Mouse (Mus musculus) kidney, adult 2 months (tissue): ENCODE data around the gene Fbln7. TPM values are rescaled to one million over a fixed set of nuclear protein-coding genes. Genes with fewer than 3 reads are reported as not detected.

ENCODE experiments used
- DNase-seq: peaks from one replicate; pipeline ENCODE4 v3.0.0; 2021
- H3K27ac ChIP-seq: fragments of 200-500 bp; 2 replicates; pipeline ENCODE4 v1.5.1; 2012; ENCODE audit warnings: low read depth, low read length, control low read depth, inconsistent platforms; ENCODE audit not compliant: insufficient read depth
- H3K27me3 ChIP-seq: fragments of 200-500 bp; replicated peaks from 2 replicates; pipeline ENCODE4 v1.6.1; 2012; ENCODE audit warnings: mild to moderate bottlenecking, moderate library complexity, low read length, inconsistent platforms; ENCODE audit not compliant: control insufficient read depth, insufficient read depth
- H3K36me3 ChIP-seq: fragments of 200-500 bp; 2 replicates; pipeline ENCODE4 v1.6.1; 2012; ENCODE audit warnings: mild to moderate bottlenecking, moderate library complexity, low read length, inconsistent platforms; ENCODE audit not compliant: control insufficient read depth, insufficient read depth
- H3K4me1 ChIP-seq: fragments of 200-500 bp; 2 replicates; pipeline ENCODE4 v1.6.1; 2011; ENCODE audit warnings: low read length; ENCODE audit not compliant: control insufficient read depth, insufficient read depth
- H3K4me3 ChIP-seq: fragments of 200-500 bp; 2 replicates; pipeline ENCODE4 v1.5.1; 2011; ENCODE audit warnings: mild to moderate bottlenecking, low read depth, low read length, control low read depth; ENCODE audit not compliant: insufficient read depth
- CTCF ChIP-seq: fragments of 200-500 bp; conservative IDR thresholded peaks from 2 replicates; pipeline ENCODE4 v1.5.1; 2011; ENCODE audit warnings: low read depth, mild to moderate bottlenecking, control low read depth, low read length, moderate library complexity, mixed read lengths; ENCODE audit not compliant: insufficient read depth, insufficient read length
- POLR2A ChIP-seq: fragments of 200-500 bp; IDR thresholded peaks from one replicate; pipeline ENCODE4 v1.6.1; 2011; ENCODE audit warnings: low read depth, low read length, control low read depth
- WGBS: fragments of 180-500 bp; shearing (Covaris S2); methylation state at CpG from one replicate; pipeline ENCODE4 v1.1.7; 2018; 5-methylcytosine and 5-hydroxymethylcytosine counted together
- polyA plus RNA-seq: library from polyadenylated mRNA; depleted of rRNA; stranded (reverse); fragments of >200 nt; gene quantifications from 2 replicates; pipeline ENCODE4 v1.2.3, GENCODE M21; 2012

Gene Fbln7
- polyA plus RNA-seq, 1 experiment, result 15.5 TPM

GRCm38 (mm10) chr2:128865061-128865460, 2.3 kb downstream of the Fbln7 start:
- WGBS, result 30% methylated on average over 3 of the region's 3 CpGs
- TF ChIP-seq CTCF, result no peak
- TF ChIP-seq POLR2A, result no peak
- no peaks in the 10 kb centered on the region for H3K36me3 ChIP-seq
- no peak overlapping the region for H3K4me3 ChIP-seq
- no peak overlapping the region for H3K27ac ChIP-seq
- DNase-seq, result peak; percentile 67
- no peaks in the 10 kb centered on the region for H3K27me3 ChIP-seq
- no peaks in the 10 kb centered on the region for H3K4me1 ChIP-seq

- Histone ChIP-seq H3K27me3 (no peaks in the 10 kb centered on the region), H3K4me3 (no peak overlapping the region), H3K27ac (no peak overlapping the region), H3K4me1 (no peaks in the 10 kb centered on the region), H3K36me3 (no peaks in the 10 kb centered on the region)
- peak; percentile 12 for DNase-seq
- no peak for TF ChIP-seq CTCF
- TF ChIP-seq POLR2A, result no peak
- WGBS, result 56% methylated on average over 8 of the region's 8 CpGs
These were observed 8.9 kb downstream of the Fbln7 start for GRCm38 (mm10) chr2:128871656-128872055.

- no peak for DNase-seq
- WGBS, result 96% methylated on average over 9 of the region's 9 CpGs
- Histone ChIP-seq H3K4me3 (no peak overlapping the region), H3K27me3 (no peaks in the 10 kb centered on the region), H3K36me3 (no peaks in the 10 kb centered on the region), H3K4me1 (no peaks in the 10 kb centered on the region), H3K27ac (no peak overlapping the region)
- TF ChIP-seq POLR2A (no peak), CTCF (no peak)
These were observed 9.5 kb downstream of the Fbln7 start for GRCm38 (mm10) chr2:128872256-128872655.

GRCm38 (mm10) chr2:128875526-128875925, 12.7 kb downstream of the Fbln7 start:
- DNase-seq, result no peak

GRCm38 (mm10) chr2:128881236-128881635, 18.5 kb downstream of the Fbln7 start:
- H3K4me1 ChIP-seq, result no peaks in the 10 kb centered on the region
- H3K4me3 ChIP-seq, result no peak overlapping the region
- TF ChIP-seq CTCF, result 0 out of 2 replicates have a peak, but pooled peaks have one; percentile 26
- TF ChIP-seq POLR2A, result no peak
- DNase-seq, result no peak
- no peaks in the 10 kb centered on the region for H3K27me3 ChIP-seq
- no peaks in the 10 kb centered on the region for H3K36me3 ChIP-seq
- WGBS, result 86% methylated on average over 4 of the region's 4 CpGs
- H3K27ac ChIP-seq, result no peak overlapping the region

More at GRCm38 (mm10) chr2:128875526-128875925, 12.7 kb downstream of the Fbln7 start:
- Histone ChIP-seq H3K27ac (no peak overlapping the region), H3K4me3 (no peak overlapping the region), H3K27me3 (no peaks in the 10 kb centered on the region), H3K36me3 (no peaks in the 10 kb centered on the region), H3K4me1 (no peaks in the 10 kb centered on the region)
- no peak for TF ChIP-seq POLR2A
- TF ChIP-seq CTCF, result no peak
- 84% methylated on average over 8 of the region's 8 CpGs for WGBS

GRCm38 (mm10) chr2:128885225-128885811, 22.5 kb downstream of the Fbln7 start:
- no peaks in the 10 kb centered on the region for H3K36me3 ChIP-seq
- no peaks in the 10 kb centered on the region for H3K27me3 ChIP-seq
- TF ChIP-seq CTCF (no peak), POLR2A (no peak)
- 73% methylated on average over 8 of the region's 8 CpGs for WGBS
- H3K4me3 ChIP-seq, result no peak overlapping the region
- H3K27ac ChIP-seq, result no peak overlapping the region
- H3K4me1 ChIP-seq, result no peaks in the 10 kb centered on the region
- DNase-seq, result no peak

GRCm38 (mm10) chr2:128887866-128888550, 25.2 kb downstream of the Fbln7 start:
- peak; percentile 53 for DNase-seq
- peak overlapping the region; percentile 67; the same call in 1 of the 2 replicates for H3K27ac ChIP-seq
- H3K36me3 ChIP-seq, result no peaks in the 10 kb centered on the region
- no peaks in the 10 kb centered on the region for H3K4me1 ChIP-seq
- H3K27me3 ChIP-seq, result no peaks in the 10 kb centered on the region
- 34% methylated on average over 6 of the region's 6 CpGs for WGBS
- H3K4me3 ChIP-seq, result no peak overlapping the region
- TF ChIP-seq CTCF, result no peak
- TF ChIP-seq POLR2A, result no peak
